Mouse (Mus musculus) liver, embryonic 16.5 days (tissue): ENCODE measurements around the gene Dag1. TPM values are rescaled to one million over a fixed set of nuclear protein-coding genes. Genes with fewer than 3 reads are reported as not detected.

Source experiments
- ATAC-seq: fragments of 200-750 bp; cut with Nextera tagmentation; 2 replicates; pipeline ENCODE4 v1.8.0; 2017; ENCODE audit warnings: low read depth, mild to moderate bottlenecking, moderate number of reproducible peaks, moderate library complexity
- H3K27ac ChIP-seq: fragments of 300-500 bp; sonication (generic); 2 replicates; pipeline ENCODE4 v1.5.1; 2014; ENCODE audit warnings: mild to moderate bottlenecking, low read length
- H3K27me3 ChIP-seq: fragments of 300-500 bp; sonication (generic); 2 replicates; pipeline ENCODE4 v1.6.1; 2014; ENCODE audit warnings: low read depth, low read length, mixed read lengths; ENCODE audit not compliant: control insufficient read depth, insufficient read depth
- H3K36me3 ChIP-seq: fragments of 300-500 bp; sonication (generic); 2 replicates; pipeline ENCODE4 v1.6.1; 2014; ENCODE audit warnings: mild to moderate bottlenecking; ENCODE audit not compliant: control insufficient read depth, insufficient read depth
- H3K4me1 ChIP-seq: fragments of 300-500 bp; sonication (generic); 2 replicates; pipeline ENCODE4 v1.6.1; 2014; ENCODE audit warnings: low read depth, low read length, mixed read lengths; ENCODE audit not compliant: control insufficient read depth
- H3K4me2 ChIP-seq: fragments of 300-500 bp; sonication (generic); 2 replicates; pipeline ENCODE4 v1.6.1; 2014; ENCODE audit warnings: low read depth, low read length, mixed read lengths
- H3K4me3 ChIP-seq: fragments of 300-500 bp; sonication (generic); 2 replicates; pipeline ENCODE4 v1.5.1; 2014; ENCODE audit warnings: low read depth, mild to moderate bottlenecking, low read length
- H3K9ac ChIP-seq: fragments of 300-500 bp; sonication (generic); 2 replicates; pipeline ENCODE4 v1.6.1; 2014; ENCODE audit warnings: low read depth, low read length
- H3K9me3 ChIP-seq: fragments of 300-500 bp; sonication (generic); replicated peaks from 2 replicates; pipeline ENCODE4 v1.6.1; 2016; ENCODE audit warnings: low read length; ENCODE audit not compliant: control insufficient read depth
- WGBS: fragments of 180-500 bp; shearing (Covaris S2); extraction: QIAGEN DNeasy Blood & Tissue Kit; methylation state at CpG from one replicate; pipeline ENCODE4 v1.1.7; 2014; ENCODE audit not compliant: insufficient replicate concordance; 5-methylcytosine and 5-hydroxymethylcytosine counted together
- polyA plus RNA-seq: library from polyadenylated mRNA; unstranded; fragments of >200 nt; fragmentation: Nextera tagmentation; extraction: Ambion mirVana; gene quantifications from 2 replicates; pipeline ENCODE4 v1.2.1, GENCODE M21; 2015

Dag1 gene
- polyA plus RNA-seq, 1 experiment from 2014 or later, result 20.4 TPM

DNA sequence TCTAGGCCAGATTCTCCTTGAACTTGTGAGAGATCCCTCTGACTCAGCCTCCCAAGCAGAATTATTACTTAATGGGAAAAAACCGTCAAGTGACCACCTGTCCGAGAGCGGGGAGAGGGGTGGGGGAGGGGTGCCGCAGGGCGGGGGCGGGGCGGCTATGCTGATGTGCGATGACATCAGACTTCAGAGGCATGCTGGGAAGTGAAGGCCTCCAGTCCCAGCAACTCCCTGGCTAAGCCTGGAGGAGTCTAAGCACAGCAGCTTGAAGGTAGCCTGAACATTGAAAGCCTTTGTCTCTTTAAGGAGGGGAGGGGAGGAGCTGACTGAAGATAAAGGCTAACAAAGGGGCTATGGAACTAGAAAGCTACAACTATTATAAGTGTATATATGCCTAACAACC is 98.6 kb downstream of the Dag1 start:
- no peaks in the 10 kb centered on the region for H3K4me1 ChIP-seq

DNA sequence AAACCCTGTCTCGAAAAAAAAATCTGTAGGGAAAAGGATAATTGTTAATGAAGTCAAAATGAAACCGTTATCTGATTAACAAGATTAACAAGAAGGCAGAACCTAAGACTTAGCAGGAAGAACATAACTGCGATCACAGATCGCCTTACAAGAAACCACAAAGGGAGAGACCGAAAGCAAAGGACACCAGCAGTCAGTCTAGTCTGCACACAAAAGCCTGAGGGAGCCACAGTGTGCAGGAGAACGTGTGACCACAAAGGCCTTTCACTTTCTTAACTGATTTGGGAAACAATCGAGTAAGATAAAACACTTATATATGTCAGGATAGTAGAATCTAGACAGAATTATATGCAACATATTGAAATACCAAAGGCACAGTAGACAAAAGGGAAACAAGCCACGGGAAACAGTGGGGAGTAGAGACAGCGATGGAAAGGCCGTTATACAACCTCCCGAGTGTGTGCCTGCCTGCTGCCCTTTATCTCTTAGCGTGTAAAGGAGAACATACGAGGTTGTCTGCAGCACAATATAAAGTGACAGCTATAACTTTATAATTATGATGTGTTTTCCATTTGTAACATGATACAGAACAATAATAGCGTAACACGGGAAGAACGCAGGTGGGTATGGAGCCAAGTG is 100.0 kb downstream of the Dag1 start:
- no peaks in the 10 kb centered on the region for H3K27me3 ChIP-seq
- no peak for ATAC-seq
- H3K9me3 ChIP-seq, result no peaks in the 10 kb centered on the region
- no peak overlapping the region for H3K27ac ChIP-seq
- no peak overlapping the region for H3K9ac ChIP-seq
- H3K36me3 ChIP-seq, result no peaks in the 10 kb centered on the region
- H3K4me3 ChIP-seq, result no peak overlapping the region
- no peaks in the 10 kb centered on the region for H3K4me1 ChIP-seq
- 39% methylated on average over 16 of the region's 16 CpGs for WGBS
- no peak overlapping the region for H3K4me2 ChIP-seq

More for the DNA sequence above, 98.6 kb downstream of the Dag1 start:
- Histone ChIP-seq H3K27ac (no peak overlapping the region), H3K4me3 (no peak overlapping the region), H3K9ac (no peak overlapping the region), H3K36me3 (no peaks in the 10 kb centered on the region), H3K4me2 (no peak overlapping the region), H3K27me3 (no peaks in the 10 kb centered on the region), H3K9me3 (no peaks in the 10 kb centered on the region)
- WGBS, result 53% methylated on average over 8 of the region's 8 CpGs
- ATAC-seq, result no peak

DNA sequence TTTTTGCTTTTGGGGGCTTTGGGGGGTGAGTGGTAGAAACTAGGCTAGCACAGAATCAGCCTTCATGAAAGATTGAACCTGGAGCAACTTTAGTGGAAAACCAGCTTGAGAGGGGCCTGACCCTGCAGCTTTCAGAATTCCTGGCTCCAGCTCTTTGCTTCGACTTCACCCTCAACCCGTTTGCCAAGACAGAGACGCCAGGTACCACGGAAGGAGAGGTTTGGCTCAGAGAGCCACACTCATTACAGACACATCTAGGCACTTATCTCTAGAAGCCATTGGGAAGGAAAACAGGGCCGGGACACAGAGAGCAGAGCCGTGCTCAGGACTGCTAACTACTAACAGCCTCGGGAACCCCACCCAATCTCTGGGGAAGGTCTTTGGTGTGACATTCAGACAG is 105.9 kb downstream of the Dag1 start:
- H3K4me1 ChIP-seq, result no peaks in the 10 kb centered on the region
- WGBS, result 52% methylated on average over 7 of the region's 7 CpGs

DNA sequence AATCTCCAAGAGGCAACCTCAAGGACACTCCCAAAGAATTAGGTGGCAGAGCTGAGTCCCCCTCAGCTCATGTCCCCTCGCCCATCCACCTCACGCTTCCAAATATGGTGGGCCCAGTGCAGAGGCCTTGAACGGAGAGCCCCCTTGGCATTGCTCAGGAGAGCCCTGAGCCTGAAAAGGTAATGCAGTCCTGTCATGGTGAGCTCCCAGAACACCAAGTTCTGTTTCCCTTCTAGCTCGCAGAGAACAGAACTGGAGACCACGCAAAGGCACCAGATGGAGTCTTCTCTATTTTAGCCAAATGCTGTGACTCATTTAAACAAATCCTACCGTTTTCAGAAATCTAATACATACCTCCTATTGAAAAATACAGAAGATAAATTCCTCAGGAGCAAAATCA is 106.3 kb downstream of the Dag1 start:
- H3K9me3 ChIP-seq, result no peaks in the 10 kb centered on the region
- no peak overlapping the region for H3K4me3 ChIP-seq
- no peak overlapping the region for H3K4me2 ChIP-seq
- no peak overlapping the region for H3K27ac ChIP-seq
- H3K36me3 ChIP-seq, result no peaks in the 10 kb centered on the region
- H3K9ac ChIP-seq, result no peak overlapping the region
- H3K4me1 ChIP-seq, result no peaks in the 10 kb centered on the region
- no peak for ATAC-seq
- WGBS, result 60% methylated on average over 6 of the region's 6 CpGs
- H3K27me3 ChIP-seq, result no peaks in the 10 kb centered on the region

More for the DNA sequence above, 105.9 kb downstream of the Dag1 start:
- ATAC-seq, result no peak
- Histone ChIP-seq H3K9ac (no peak overlapping the region), H3K36me3 (no peaks in the 10 kb centered on the region), H3K9me3 (no peaks in the 10 kb centered on the region), H3K27me3 (no peaks in the 10 kb centered on the region), H3K4me2 (no peak overlapping the region), H3K27ac (no peak overlapping the region), H3K4me3 (no peak overlapping the region)

DNA sequence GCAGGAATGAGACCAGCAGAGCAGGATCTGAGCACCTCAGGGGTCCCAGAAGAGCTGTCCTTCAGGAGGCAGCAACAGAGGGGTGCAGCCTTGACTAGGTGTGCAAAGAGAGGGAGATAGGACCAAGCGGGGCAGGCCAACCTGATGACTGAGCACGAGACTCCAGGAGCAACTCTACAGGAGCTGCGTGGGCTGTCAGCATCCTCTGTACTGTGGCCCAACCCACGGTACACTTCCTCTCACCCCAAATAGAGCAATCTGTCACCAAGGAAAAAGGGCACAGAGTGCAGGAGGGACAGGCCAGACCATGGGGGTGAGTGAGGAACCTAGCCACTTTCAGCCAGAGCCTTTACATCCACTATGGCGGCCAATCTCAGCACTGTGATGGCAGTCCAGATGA is 107.0 kb downstream of the Dag1 start:
- Histone ChIP-seq H3K4me2 (no peak overlapping the region), H3K27me3 (no peaks in the 10 kb centered on the region), H3K9ac (no peak overlapping the region), H3K4me3 (no peak overlapping the region), H3K9me3 (no peaks in the 10 kb centered on the region), H3K4me1 (no peaks in the 10 kb centered on the region), H3K36me3 (no peaks in the 10 kb centered on the region), H3K27ac (no peak overlapping the region)
- ATAC-seq, result no peak
- 62% methylated on average over 5 of the region's 5 CpGs for WGBS

DNA sequence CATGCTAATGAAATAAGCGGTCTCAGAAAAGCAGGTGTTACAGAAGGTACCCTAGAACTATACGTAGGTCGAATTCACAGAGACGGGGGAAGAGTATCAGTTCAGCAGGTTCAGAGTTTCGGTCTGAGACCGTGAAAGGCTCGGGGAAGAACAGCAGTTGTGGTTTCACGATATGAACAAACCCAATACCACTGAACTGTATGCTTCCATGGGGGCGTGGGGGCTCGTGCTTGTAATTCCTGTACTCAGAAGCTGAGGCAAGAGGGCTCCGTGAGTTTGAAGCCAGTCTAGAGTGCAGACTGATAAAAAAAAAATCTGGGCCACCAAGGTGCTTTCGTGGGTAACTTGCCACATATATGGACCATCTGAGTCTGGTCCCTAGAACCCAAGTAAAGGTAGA is 108.9 kb downstream of the Dag1 start:
- no peak overlapping the region for H3K27ac ChIP-seq
- H3K9ac ChIP-seq, result no peak overlapping the region
- WGBS, result 67% methylated on average over 12 of the region's 12 CpGs
- H3K27me3 ChIP-seq, result no peaks in the 10 kb centered on the region
- H3K36me3 ChIP-seq, result no peaks in the 10 kb centered on the region
- no peaks in the 10 kb centered on the region for H3K4me1 ChIP-seq
- H3K9me3 ChIP-seq, result no peaks in the 10 kb centered on the region
- H3K4me2 ChIP-seq, result no peak overlapping the region
- ATAC-seq, result no peak
- H3K4me3 ChIP-seq, result no peak overlapping the region

Other genes starting within 250 kb of the Dag1 start
- gene Gmppb, start 214.7 kb downstream of the Dag1 start, polyA plus RNA-seq, result 12.9 and 13.8 TPM in 2 replicates
- gene Amigo3, start 210.8 kb downstream of the Dag1 start, polyA plus RNA-seq, result 1.6 and 2.1 TPM in 2 replicates
- 52.5 and 62.0 TPM in 2 replicates for gene Mst1, start 183.5 kb downstream of the Dag1 start, polyA plus RNA-seq
- 92.7 and 106 TPM in 2 replicates for gene Rnf123, start 180.6 kb downstream of the Dag1 start, polyA plus RNA-seq
- 167 and 172 TPM in 2 replicates for gene Apeh, start 169.4 kb downstream of the Dag1 start, polyA plus RNA-seq
- 1.0 and 1.2 TPM in 2 replicates for gene Bsn, start 73.6 kb downstream of the Dag1 start, polyA plus RNA-seq
- 7.4 and 7.6 TPM in 2 replicates for gene Nicn1, start 26.5 kb upstream of the Dag1 start, polyA plus RNA-seq
- 14.4 and 15.0 TPM in 2 replicates for gene Amt, start 32.9 kb upstream of the Dag1 start, polyA plus RNA-seq
- 190 and 213 TPM in 2 replicates for gene Rhoa, start 42.2 kb upstream of the Dag1 start, polyA plus RNA-seq
- 14.9 and 15.2 TPM in 2 replicates for gene Tcta, start 42.2 kb upstream of the Dag1 start, polyA plus RNA-seq
- 5,943 and 6,062 TPM in 2 replicates for gene Gpx1, start 74.9 kb upstream of the Dag1 start, polyA plus RNA-seq
- 61.7 and 68.8 TPM in 2 replicates for gene Usp4, start 83.9 kb upstream of the Dag1 start, polyA plus RNA-seq
- 0.60 and 0.70 TPM in 2 replicates for gene 1700102P08Rik, start 128.8 kb upstream of the Dag1 start, polyA plus RNA-seq
- gene Ccdc36, start 164.5 kb upstream of the Dag1 start, polyA plus RNA-seq, result 0.08 and 0.15 TPM in 2 replicates
- gene BC048562, start 172.5 kb upstream of the Dag1 start, polyA plus RNA-seq, result not detected in 2 replicates
- gene Ccdc71, start 196.6 kb upstream of the Dag1 start, polyA plus RNA-seq, result 17.4 and 19.8 TPM in 2 replicates
- 13.3 and 14.8 TPM in 2 replicates for gene Klhdc8b, start 197.6 kb upstream of the Dag1 start, polyA plus RNA-seq
- 9.7 and 10.7 TPM in 2 replicates for gene Lamb2, start 215.8 kb upstream of the Dag1 start, polyA plus RNA-seq
- 25.7 and 28.6 TPM in 2 replicates for gene Usp19, start 226.6 kb upstream of the Dag1 start, polyA plus RNA-seq
- gene Qars, start 243.7 kb upstream of the Dag1 start, polyA plus RNA-seq, result 47.0 and 51.4 TPM in 2 replicates